Mouse (Mus musculus): Measurements from ENCODE around the gene Fam151a.
"Not testable (repeated sequence)": the region's sequence is repeated elsewhere in the genome, so short reads cannot be mapped to it uniquely, and the experiment has no call there.

The Fam151a gene

GRCm38 (mm10) chr4:106776998-106777397 lies 43.3 kb downstream of the Fam151a start:
- DNase-seq (ENCODE audit: low spot score), result peak; percentile 85

GRCm38 (mm10) chr4:106778116-106778788 lies 44.6 kb downstream of the Fam151a start:
- peak; percentile 81 for DNase-seq (ENCODE audit: low spot score)

GRCm38 (mm10) chr4:106780045-106780444 lies 46.4 kb downstream of the Fam151a start:
- peak; percentile 82 for DNase-seq (ENCODE audit: low spot score)

GRCm38 (mm10) chr4:106783137-106783536 lies 49.4 kb downstream of the Fam151a start:
- no peak for DNase-seq (ENCODE audit: low spot score)

- DNase-seq (ENCODE audit: low spot score), result no peak
Measured at GRCm38 (mm10) chr4:106784806-106785205, 51.1 kb downstream of the Fam151a start.

GRCm38 (mm10) chr4:106785345-106785744 lies 51.7 kb downstream of the Fam151a start:
- DNase-seq (ENCODE audit: low spot score), result no peak

GRCm38 (mm10) chr4:106785753-106786540 lies 52.3 kb downstream of the Fam151a start:
- peak; percentile 84 for DNase-seq (ENCODE audit: low spot score)

GRCm38 (mm10) chr4:106787830-106788229 lies 54.1 kb downstream of the Fam151a start:
- DNase-seq (ENCODE audit: low spot score), result peak; percentile 69

- DNase-seq (ENCODE audit: low spot score), result no peak
Measured at GRCm38 (mm10) chr4:106788627-106789026, 54.9 kb downstream of the Fam151a start.

- DNase-seq (ENCODE audit: low spot score), result no peak
Measured at GRCm38 (mm10) chr4:106789705-106790104, 56.0 kb downstream of the Fam151a start.

- DNase-seq (ENCODE audit: low spot score), result not testable (repeated sequence)
Measured at GRCm38 (mm10) chr4:106790218-106790617, 56.5 kb downstream of the Fam151a start.

- no peak for DNase-seq (ENCODE audit: low spot score)
Measured at GRCm38 (mm10) chr4:106790938-106791337, 57.2 kb downstream of the Fam151a start.

GRCm38 (mm10) chr4:106792276-106792675 lies 58.6 kb downstream of the Fam151a start:
- no peak for DNase-seq (ENCODE audit: low spot score)

- not testable (repeated sequence) for DNase-seq (ENCODE audit: low spot score)
Measured at GRCm38 (mm10) chr4:106793826-106794225, 60.1 kb downstream of the Fam151a start.

GRCm38 (mm10) chr4:106794247-106794646 lies 60.6 kb downstream of the Fam151a start:
- DNase-seq (ENCODE audit: low spot score), result no peak

- DNase-seq (ENCODE audit: low spot score), result no peak
Measured at GRCm38 (mm10) chr4:106795289-106795688, 61.6 kb downstream of the Fam151a start.

Data from embryo, embryonic 10.5 days (tissue).